Mouse (Mus musculus) embryonic facial prominence, embryonic 11.5 days (tissue): ENCODE results near the gene Mcts2. TPM values are rescaled to one million over a fixed set of nuclear protein-coding genes. Genes with fewer than 3 reads are reported as not detected.

Source experiments
- ATAC-seq: fragments of 200-750 bp; cut with Nextera tagmentation; replicated peaks from 2 replicates; pipeline ENCODE4 v1.8.0; 2017; ENCODE audit warnings: low read depth; ENCODE audit not compliant: insufficient number of reproducible peaks, low FRiP score, low TSS enrichment
- DNase-seq: peaks from one replicate; pipeline ENCODE4 v3.0.0-alpha.2; 2015; ENCODE audit warnings: low spot score
- H3K27ac ChIP-seq: fragments of 300-500 bp; sonication (generic); replicated peaks from 2 replicates; pipeline ENCODE4 v1.5.1; 2014; ENCODE audit warnings: mild to moderate bottlenecking, low read depth, low read length, control low read depth
- H3K27me3 ChIP-seq: fragments of 300-500 bp; sonication (generic); 2 replicates; pipeline ENCODE4 v1.6.1; 2014; ENCODE audit warnings: mild to moderate bottlenecking, low read length, moderate library complexity, mixed read lengths; ENCODE audit not compliant: control insufficient read depth, insufficient read depth
- H3K36me3 ChIP-seq: fragments of 300-500 bp; sonication (generic); replicated peaks from 2 replicates; pipeline ENCODE4 v1.6.1; 2014; ENCODE audit warnings: low read depth, mild to moderate bottlenecking, low read length, moderate library complexity, mixed read lengths; ENCODE audit not compliant: control insufficient read depth, insufficient read depth
- H3K4me1 ChIP-seq: fragments of 300-500 bp; sonication (generic); 2 replicates; pipeline ENCODE4 v1.6.1; 2014; ENCODE audit warnings: low read length, mixed read lengths; ENCODE audit not compliant: control insufficient read depth, insufficient read depth
- H3K4me2 ChIP-seq: fragments of 300-500 bp; sonication (generic); 2 replicates; pipeline ENCODE4 v1.6.1; 2014; ENCODE audit warnings: low read depth, mild to moderate bottlenecking, control low read depth, low read length, moderate library complexity
- H3K4me3 ChIP-seq: fragments of 300-500 bp; sonication (generic); 2 replicates; pipeline ENCODE4 v1.5.1; 2014; ENCODE audit warnings: low read depth, low read length, control low read depth
- H3K9ac ChIP-seq: fragments of 300-500 bp; sonication (generic); replicated peaks from 2 replicates; pipeline ENCODE4 v1.6.1; 2014; ENCODE audit warnings: mild to moderate bottlenecking, control low read depth, low read length
- H3K9me3 ChIP-seq: fragments of 300-500 bp; sonication (generic); replicated peaks from 2 replicates; pipeline ENCODE4 v1.6.1; 2016; ENCODE audit warnings: mild to moderate bottlenecking, low read length, inconsistent platforms, mixed read lengths; ENCODE audit not compliant: control insufficient read depth
- WGBS: fragments of 180-500 bp; shearing (Covaris S2); extraction: QIAGEN DNeasy Blood & Tissue Kit; methylation state at CpG from one replicate; pipeline ENCODE4 v1.1.7; 2014; 5-methylcytosine and 5-hydroxymethylcytosine counted together
- polyA plus RNA-seq: library from polyadenylated mRNA; unstranded; fragments of >200 nt; fragmentation: Nextera tagmentation; extraction: Ambion mirVana; gene quantifications from 2 replicates; pipeline ENCODE4 v1.2.1, GENCODE M21; 2014

The Mcts2 gene
- polyA plus RNA-seq, 1 experiment from 2014 or later, result 40.6 TPM

GRCm38 (mm10) chr2:152675252-152675791 is 11.5 kb upstream of the Mcts2 start:
- H3K27ac ChIP-seq, result no peak overlapping the region
- H3K9ac ChIP-seq, result no peak overlapping the region
- no peaks in the 10 kb centered on the region for H3K27me3 ChIP-seq
- ATAC-seq (no peak), DNase-seq (no peak)
- no peaks in the 10 kb centered on the region for H3K9me3 ChIP-seq
- no peak overlapping the region for H3K4me2 ChIP-seq
- WGBS, result 83% methylated on average over 13 of the region's 13 CpGs
- no peak overlapping the region for H3K4me3 ChIP-seq
- H3K4me1 ChIP-seq, result peaks cover 7% of the 10 kb centered on the region
- H3K36me3 ChIP-seq, result peaks cover 4% of the 10 kb centered on the region

GRCm38 (mm10) chr2:152678302-152678701 is 8.5 kb upstream of the Mcts2 start:
- ATAC-seq (no peak), DNase-seq (peak; percentile 72)
- no peaks in the 10 kb centered on the region for H3K27me3 ChIP-seq
- WGBS, result 68% methylated on average over 3 of the region's 3 CpGs
- H3K36me3 ChIP-seq, result peaks cover 15% of the 10 kb centered on the region
- no peaks in the 10 kb centered on the region; the same call in 1 of the 2 replicates for H3K4me1 ChIP-seq
- H3K9me3 ChIP-seq, result no peaks in the 10 kb centered on the region
- no peak overlapping the region for H3K4me3 ChIP-seq
- no peak overlapping the region for H3K9ac ChIP-seq
- H3K27ac ChIP-seq, result no peak overlapping the region
- H3K4me2 ChIP-seq, result no peak overlapping the region

- Histone ChIP-seq H3K4me2 (no peak overlapping the region), H3K27me3 (no peaks in the 10 kb centered on the region), H3K9me3 (no peaks in the 10 kb centered on the region), H3K9ac (no peak overlapping the region), H3K4me1 (no peaks in the 10 kb centered on the region; the same call in 1 of the 2 replicates), H3K4me3 (no peak overlapping the region), H3K27ac (no peak overlapping the region), H3K36me3 (peaks cover 19% of the 10 kb centered on the region)
- ATAC-seq (no peak), DNase-seq (no peak)
- WGBS, result 94% methylated on average over 5 of the region's 5 CpGs
Observed at GRCm38 (mm10) chr2:152678925-152679324, 7.9 kb upstream of the Mcts2 start.

GRCm38 (mm10) chr2:152679701-152680355 is 7.0 kb upstream of the Mcts2 start:
- WGBS, result 82% methylated on average over 8 of the region's 8 CpGs
- no peak overlapping the region for H3K4me3 ChIP-seq

GRCm38 (mm10) chr2:152683086-152683485 is 3.7 kb upstream of the Mcts2 start:
- WGBS, result 91% methylated on average over 5 of the region's 5 CpGs
- Histone ChIP-seq H3K9me3 (no peaks in the 10 kb centered on the region; the same call in 1 of the 2 replicates), H3K27ac (no peak overlapping the region), H3K4me1 (no peaks in the 10 kb centered on the region), H3K4me2 (no peak overlapping the region), H3K36me3 (peaks cover 44% of the 10 kb centered on the region), H3K4me3 (no peak overlapping the region), H3K27me3 (no peaks in the 10 kb centered on the region), H3K9ac (no peak overlapping the region)
- DNase-seq (no peak), ATAC-seq (no peak)

More at GRCm38 (mm10) chr2:152679701-152680355, 7.0 kb upstream of the Mcts2 start:
- H3K36me3 ChIP-seq, result peaks cover 27% of the 10 kb centered on the region
- H3K4me2 ChIP-seq, result no peak overlapping the region
- no peak overlapping the region for H3K9ac ChIP-seq
- ATAC-seq, result no peak
- DNase-seq, result no peak
- no peak overlapping the region for H3K27ac ChIP-seq
- no peaks in the 10 kb centered on the region; the same call in 1 of the 2 replicates for H3K4me1 ChIP-seq
- H3K9me3 ChIP-seq, result no peaks in the 10 kb centered on the region
- no peaks in the 10 kb centered on the region for H3K27me3 ChIP-seq

GRCm38 (mm10) chr2:152686399-152686798 is 436 bp upstream of the Mcts2 start:
- H3K4me2 ChIP-seq, result no peak overlapping the region; the same call in 1 of the 2 replicates
- no peak overlapping the region for H3K4me3 ChIP-seq
- ATAC-seq (no peak), DNase-seq (no peak)
- no peaks in the 10 kb centered on the region for H3K27me3 ChIP-seq
- H3K27ac ChIP-seq, result no peak overlapping the region
- H3K9me3 ChIP-seq, result no peaks in the 10 kb centered on the region; the same call in 1 of the 2 replicates
- no peaks in the 10 kb centered on the region for H3K4me1 ChIP-seq
- 58% methylated on average over 12 of the region's 12 CpGs for WGBS
- H3K36me3 ChIP-seq, result peaks cover 41% of the 10 kb centered on the region
- no peak overlapping the region; the same call in 1 of the 2 replicates for H3K9ac ChIP-seq

GRCm38 (mm10) chr2:152691564-152692217 is 4.9 kb downstream of the Mcts2 start:
- H3K4me3 ChIP-seq, result no peak overlapping the region
- peaks cover 7% of the 10 kb centered on the region for H3K36me3 ChIP-seq
- no peak overlapping the region for H3K4me2 ChIP-seq
- 80% methylated on average over 7 of the region's 7 CpGs for WGBS
- H3K9ac ChIP-seq, result no peak overlapping the region
- DNase-seq (no peak), ATAC-seq (no peak)
- no peaks in the 10 kb centered on the region for H3K4me1 ChIP-seq
- H3K9me3 ChIP-seq, result no peaks in the 10 kb centered on the region
- H3K27me3 ChIP-seq, result no peaks in the 10 kb centered on the region
- H3K27ac ChIP-seq, result no peak overlapping the region

- H3K4me2 ChIP-seq, result 0 out of 2 replicates have a peak overlapping the region, but pooled peaks have one; percentile 19
- 25% methylated on average over 9 of the region's 9 CpGs for WGBS
- no peak overlapping the region for H3K4me3 ChIP-seq
- H3K27ac ChIP-seq, result no peak overlapping the region
- ATAC-seq, result peak; percentile 19; the same call in 1 of the 2 replicates
- H3K9ac ChIP-seq, result peak overlapping the region; percentile 7
- DNase-seq, result peak; percentile 85
- peaks cover 4% of the 10 kb centered on the region for H3K36me3 ChIP-seq
- no peaks in the 10 kb centered on the region for H3K4me1 ChIP-seq
- no peaks in the 10 kb centered on the region for H3K9me3 ChIP-seq
- no peaks in the 10 kb centered on the region for H3K27me3 ChIP-seq
Observed at GRCm38 (mm10) chr2:152693233-152693632, 6.4 kb downstream of the Mcts2 start.
